Mouse (Mus musculus): ENCODE data around the gene Parp6. TPM values are rescaled to one million over a fixed set of nuclear protein-coding genes. Genes with fewer than 3 reads are reported as not detected.

The Parp6 gene
- 29.7 and 31.1 TPM in 2 replicates for polyA plus RNA-seq (2016; fragmentation: Nextera tagmentation; extraction: Ambion mirVana)

DNA sequence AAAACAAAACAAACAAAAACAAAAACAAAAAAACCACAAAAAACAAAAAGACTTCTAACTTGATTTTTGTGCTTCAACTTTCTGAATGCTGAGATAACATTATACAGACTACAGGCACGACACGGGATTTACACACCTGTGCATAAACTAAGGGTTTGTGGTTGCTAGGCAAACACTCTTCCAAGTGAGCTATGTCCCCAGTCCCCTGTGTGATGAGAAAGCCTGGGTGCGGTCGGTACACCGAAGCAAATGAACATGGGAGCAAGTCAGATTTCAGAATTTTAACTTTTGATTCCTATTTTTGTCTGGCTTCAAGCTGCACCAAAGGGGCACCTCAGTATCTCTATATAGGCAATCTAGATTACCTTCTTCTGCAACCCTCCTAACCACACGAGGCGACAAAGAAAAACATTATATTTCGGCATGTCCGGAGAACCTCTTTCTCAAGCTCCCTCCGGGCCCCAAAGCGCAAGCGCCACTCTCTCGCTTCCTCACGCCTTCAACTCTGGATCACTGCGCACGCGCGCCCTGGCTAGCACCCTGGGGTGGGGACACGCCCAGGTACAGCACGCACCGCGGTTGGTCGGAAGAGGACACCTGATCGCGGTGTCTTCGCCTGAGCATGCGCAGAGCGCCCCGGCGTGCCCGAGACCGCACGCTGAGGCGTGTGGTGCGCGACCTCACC lies at the start of gene Parp6:
TSS of gene Parp6 (plus strand) at position 663 of the 685 bp plus-strand sequence.
- WGBS = 1% methylated on average over 36 of the region's 36 CpGs
- no peaks in the 10 kb centered on the region for H3K9me3 ChIP-seq
- peak within 1 kb of the TSS; percentile 95 for H3K27ac ChIP-seq
- no peaks in the 10 kb centered on the region; the same call in 1 of the 2 replicates for H3K27me3 ChIP-seq
- peak within 1 kb of the TSS; percentile 71 for H3K4me2 ChIP-seq
- H3K36me3 ChIP-seq = peaks cover 1% of the 10 kb centered on the region; the same call in 1 of the 2 replicates
- H3K9ac ChIP-seq (replicated peaks) = peak within 1 kb of the TSS; percentile 86
- peak within 1 kb of the TSS; percentile 84 for H3K4me3 ChIP-seq (replicated peaks)
- H3K4me1 ChIP-seq (replicated peaks) = peaks cover 17% of the 10 kb centered on the region
- peak; percentile 98 for ATAC-seq (ENCODE audit: insufficient number of reproducible peaks, insufficient read depth, low FRiP score, low TSS enrichment, low read depth)

GRCm38 (mm10) chr9:59571852-59572251 lies 45.2 kb upstream of the Parp6 start:
- Histone ChIP-seq H3K4me2 (no peak overlapping the region), H3K9me3 (no peaks in the 10 kb centered on the region), H3K9ac (replicated peaks) (no peak overlapping the region), H3K4me1 (replicated peaks) (0 out of 2 replicates have a peak, but pooled peaks cover 3% of the 10 kb centered on the region), H3K27ac (no peak overlapping the region), H3K27me3 (peaks cover 18% of the 10 kb centered on the region), H3K4me3 (replicated peaks) (no peak overlapping the region), H3K36me3 (no peaks in the 10 kb centered on the region)
- ATAC-seq (ENCODE audit: insufficient number of reproducible peaks, insufficient read depth, low FRiP score, low TSS enrichment, low read depth) = no peak
- 89% methylated on average over 2 of the region's 2 CpGs for WGBS

- H3K9me3 ChIP-seq = no peaks in the 10 kb centered on the region
- H3K4me2 ChIP-seq = peak overlapping the region; percentile 67
- WGBS = 18% methylated on average over 13 of the region's 13 CpGs
- H3K9ac ChIP-seq (replicated peaks) = no peak overlapping the region
- peaks cover 11% of the 10 kb centered on the region; the same call in 1 of the 2 replicates for H3K4me1 ChIP-seq (replicated peaks)
- peak overlapping the region; percentile 44 for H3K4me3 ChIP-seq (replicated peaks)
- no peak for ATAC-seq (ENCODE audit: insufficient number of reproducible peaks, insufficient read depth, low FRiP score, low TSS enrichment, low read depth)
- peaks cover 50% of the 10 kb centered on the region for H3K27me3 ChIP-seq
- H3K27ac ChIP-seq = no peak overlapping the region
- no peaks in the 10 kb centered on the region for H3K36me3 ChIP-seq
These were observed 39.7 kb upstream of the Parp6 start for GRCm38 (mm10) chr9:59577401-59577800.

GRCm38 (mm10) chr9:59577844-59578504 lies 39.1 kb upstream of the Parp6 start, which contains the start of gene Celf6:
Celf6 (plus strand) TSS chr9:59577917.
- ATAC-seq (ENCODE audit: insufficient number of reproducible peaks, insufficient read depth, low FRiP score, low TSS enrichment, low read depth) = peak; percentile 97
- peak within 1 kb of the TSS; percentile 67 for H3K4me2 ChIP-seq
- H3K9ac ChIP-seq (replicated peaks) = no peak within 1 kb of the TSS
- no peak within 1 kb of the TSS for H3K27ac ChIP-seq
- 1% methylated on average over 59 of the region's 61 CpGs for WGBS
- peak within 1 kb of the TSS; percentile 44 for H3K4me3 ChIP-seq (replicated peaks)
- no peaks in the 10 kb centered on the region for H3K9me3 ChIP-seq
- peaks cover 11% of the 10 kb centered on the region; the same call in 1 of the 2 replicates for H3K4me1 ChIP-seq (replicated peaks)
- peaks cover 51% of the 10 kb centered on the region for H3K27me3 ChIP-seq
- no peaks in the 10 kb centered on the region for H3K36me3 ChIP-seq

GRCm38 (mm10) chr9:59578505-59578867 lies 38.6 kb upstream of the Parp6 start:
- Histone ChIP-seq H3K9me3 (no peaks in the 10 kb centered on the region), H3K9ac (replicated peaks) (no peak overlapping the region), H3K4me3 (replicated peaks) (peak overlapping the region; percentile 44), H3K4me2 (peak overlapping the region; percentile 67), H3K4me1 (replicated peaks) (peaks cover 11% of the 10 kb centered on the region; the same call in 1 of the 2 replicates), H3K36me3 (no peaks in the 10 kb centered on the region), H3K27ac (no peak overlapping the region), H3K27me3 (peaks cover 51% of the 10 kb centered on the region)
- no peak; the same call in 1 of the 2 replicates for ATAC-seq (ENCODE audit: insufficient number of reproducible peaks, insufficient read depth, low FRiP score, low TSS enrichment, low read depth)
- WGBS = 0% methylated on average over 20 of the region's 20 CpGs

DNA sequence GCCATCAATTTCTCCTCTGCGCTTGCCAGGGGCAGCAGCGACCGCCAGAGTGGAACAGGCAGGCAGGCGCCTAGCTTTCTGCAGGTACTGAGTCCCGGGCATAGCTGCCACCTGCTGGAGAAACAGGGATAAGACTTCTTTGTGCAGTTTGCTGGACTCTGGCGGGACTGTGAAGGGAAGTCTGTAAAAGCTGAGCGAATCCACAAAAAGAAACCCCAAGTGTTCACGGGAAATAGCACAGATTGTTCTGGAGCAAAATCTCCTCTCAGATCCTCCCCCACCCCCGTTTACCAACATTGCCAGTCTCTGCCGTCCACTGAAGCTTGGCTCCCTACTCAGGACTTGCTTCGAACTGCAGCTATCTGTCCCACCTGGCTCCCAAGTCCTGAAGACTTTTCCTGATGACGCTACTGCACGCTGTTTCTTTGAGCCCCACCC lies 32.2 kb upstream of the Parp6 start:
- WGBS = 5% methylated on average over 13 of the region's 13 CpGs
- Histone ChIP-seq H3K9ac (replicated peaks) (peak overlapping the region; percentile 59), H3K27me3 (peaks cover 28% of the 10 kb centered on the region), H3K4me2 (peak overlapping the region; percentile 58), H3K36me3 (no peaks in the 10 kb centered on the region), H3K9me3 (no peaks in the 10 kb centered on the region), H3K4me3 (replicated peaks) (peak overlapping the region; percentile 35), H3K4me1 (replicated peaks) (0 out of 2 replicates have a peak, but pooled peaks cover 5% of the 10 kb centered on the region), H3K27ac (no peak overlapping the region)
- no peak; the same call in 1 of the 2 replicates for ATAC-seq (ENCODE audit: insufficient number of reproducible peaks, insufficient read depth, low FRiP score, low TSS enrichment, low read depth)

- no peaks in the 10 kb centered on the region for H3K9me3 ChIP-seq
- H3K36me3 ChIP-seq = no peaks in the 10 kb centered on the region
- H3K4me1 ChIP-seq (replicated peaks) = 0 out of 2 replicates have a peak, but pooled peaks cover 5% of the 10 kb centered on the region
- H3K27me3 ChIP-seq = peaks cover 18% of the 10 kb centered on the region
- no peak overlapping the region for H3K9ac ChIP-seq (replicated peaks)
- H3K27ac ChIP-seq = no peak overlapping the region
- H3K4me2 ChIP-seq = no peak overlapping the region
- ATAC-seq (ENCODE audit: insufficient number of reproducible peaks, insufficient read depth, low FRiP score, low TSS enrichment, low read depth) = no peak
- no peak overlapping the region for H3K4me3 ChIP-seq (replicated peaks)
- 78% methylated on average over 5 of the region's 5 CpGs for WGBS
These were observed 28.8 kb upstream of the Parp6 start for GRCm38 (mm10) chr9:59588252-59588651.

DNA sequence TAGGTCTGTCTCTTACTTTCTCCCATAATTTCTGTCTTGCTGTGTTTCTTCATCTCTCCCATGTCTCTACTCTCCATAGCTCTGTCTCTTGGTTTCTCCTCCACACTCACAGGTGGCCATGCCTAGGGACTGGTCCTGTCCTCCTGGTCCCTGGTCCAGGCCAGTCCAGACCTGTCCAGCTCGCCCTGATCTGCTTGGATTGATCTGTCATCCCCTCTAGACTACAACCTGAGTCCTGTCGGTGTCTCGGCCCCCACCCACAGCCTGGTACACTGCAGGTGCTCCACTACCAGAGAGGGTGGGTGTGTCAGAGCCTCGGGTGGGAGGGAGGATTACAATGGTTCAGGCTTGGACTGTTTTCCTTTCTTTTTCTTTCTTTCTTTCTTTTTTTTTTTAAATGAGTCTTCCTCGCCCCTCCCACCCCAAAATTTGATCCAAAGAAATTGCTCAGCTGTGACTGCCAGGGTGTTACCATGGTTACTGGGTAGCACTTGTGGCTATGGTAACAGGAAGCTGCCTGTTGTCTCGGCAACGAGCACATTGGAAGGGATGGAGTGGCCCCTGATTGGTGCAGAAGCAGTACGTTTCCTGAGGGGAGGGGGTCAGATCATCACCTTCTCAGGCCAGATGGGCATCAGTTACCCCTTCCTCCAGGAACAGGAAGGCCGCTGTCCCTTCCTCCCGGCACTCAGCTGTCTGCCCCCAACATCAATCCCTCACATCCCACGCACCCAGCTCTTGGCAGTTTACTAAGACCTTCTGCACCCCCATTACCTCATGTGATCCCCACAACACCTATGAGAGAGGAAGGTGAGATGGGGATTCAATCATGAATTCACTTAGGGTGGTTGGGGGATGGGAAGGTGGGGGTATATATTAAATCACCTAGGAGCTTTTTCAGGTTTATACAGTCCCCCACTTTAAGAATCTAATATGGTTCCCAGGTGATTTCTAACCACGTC lies 28.1 kb upstream of the Parp6 start:
- peaks cover 18% of the 10 kb centered on the region for H3K27me3 ChIP-seq
- H3K9me3 ChIP-seq = no peaks in the 10 kb centered on the region
- no peak overlapping the region for H3K4me2 ChIP-seq
- 45% methylated on average over 12 of the region's 12 CpGs for WGBS
- H3K4me3 ChIP-seq (replicated peaks) = no peak overlapping the region
- no peak for ATAC-seq (ENCODE audit: insufficient number of reproducible peaks, insufficient read depth, low FRiP score, low TSS enrichment, low read depth)
- H3K27ac ChIP-seq = no peak overlapping the region
- no peaks in the 10 kb centered on the region for H3K36me3 ChIP-seq
- H3K9ac ChIP-seq (replicated peaks) = no peak overlapping the region
- 0 out of 2 replicates have a peak, but pooled peaks cover 5% of the 10 kb centered on the region for H3K4me1 ChIP-seq (replicated peaks)

GRCm38 (mm10) chr9:59589703-59590439 lies 27.2 kb upstream of the Parp6 start:
- no peaks in the 10 kb centered on the region for H3K9me3 ChIP-seq
- H3K27me3 ChIP-seq = peaks cover 18% of the 10 kb centered on the region
- no peak overlapping the region for H3K27ac ChIP-seq
- H3K36me3 ChIP-seq = no peaks in the 10 kb centered on the region
- no peak overlapping the region for H3K9ac ChIP-seq (replicated peaks)
- H3K4me3 ChIP-seq (replicated peaks) = no peak overlapping the region
- ATAC-seq (ENCODE audit: insufficient number of reproducible peaks, insufficient read depth, low FRiP score, low TSS enrichment, low read depth) = no peak
- no peak overlapping the region for H3K4me2 ChIP-seq
- 82% methylated on average over 10 of the region's 10 CpGs for WGBS
- H3K4me1 ChIP-seq (replicated peaks) = 0 out of 2 replicates have a peak, but pooled peaks cover 5% of the 10 kb centered on the region

GRCm38 (mm10) chr9:59601661-59602060 lies 15.4 kb upstream of the Parp6 start:
- no peak overlapping the region for H3K27ac ChIP-seq
- H3K9ac ChIP-seq (replicated peaks) = no peak overlapping the region
- no peak overlapping the region for H3K4me3 ChIP-seq (replicated peaks)
- H3K4me1 ChIP-seq (replicated peaks) = no peaks in the 10 kb centered on the region
- H3K9me3 ChIP-seq = no peaks in the 10 kb centered on the region
- H3K27me3 ChIP-seq = peaks cover 34% of the 10 kb centered on the region
- no peak overlapping the region for H3K4me2 ChIP-seq
- H3K36me3 ChIP-seq = no peaks in the 10 kb centered on the region
- 75% methylated on average over 8 of the region's 8 CpGs for WGBS
- ATAC-seq (ENCODE audit: insufficient number of reproducible peaks, insufficient read depth, low FRiP score, low TSS enrichment, low read depth) = no peak
